Mouse (Mus musculus) liver (tissue): Measurements from ENCODE around the gene Mfsd4a.

Source experiments
- DNase-seq: peaks from one replicate; pipeline ENCODE4 v3.0.0-alpha.2; 2020; ENCODE audit warnings: mixed read lengths

Gene Mfsd4a

DNA sequence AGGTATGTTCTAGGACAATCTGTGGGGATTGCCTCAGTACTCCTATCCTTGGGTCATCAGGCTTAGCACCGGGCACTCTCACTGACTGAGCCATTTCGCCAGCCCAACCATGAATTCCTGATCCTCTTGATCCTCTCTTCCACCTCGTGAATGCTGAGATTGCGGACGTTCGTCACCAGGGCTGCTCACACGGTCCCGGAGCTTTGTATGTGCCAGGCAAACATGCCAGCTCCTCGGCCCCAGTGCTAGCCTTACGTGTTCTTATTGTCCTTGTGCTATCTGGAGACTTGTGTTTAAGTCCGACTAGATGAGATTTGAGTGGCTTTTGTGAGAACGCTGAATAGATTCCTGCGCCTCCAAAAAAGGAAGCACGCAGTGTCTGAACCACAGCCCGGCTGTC is 80.4 kb downstream of the Mfsd4a start:
- DNase-seq = no peak

DNA sequence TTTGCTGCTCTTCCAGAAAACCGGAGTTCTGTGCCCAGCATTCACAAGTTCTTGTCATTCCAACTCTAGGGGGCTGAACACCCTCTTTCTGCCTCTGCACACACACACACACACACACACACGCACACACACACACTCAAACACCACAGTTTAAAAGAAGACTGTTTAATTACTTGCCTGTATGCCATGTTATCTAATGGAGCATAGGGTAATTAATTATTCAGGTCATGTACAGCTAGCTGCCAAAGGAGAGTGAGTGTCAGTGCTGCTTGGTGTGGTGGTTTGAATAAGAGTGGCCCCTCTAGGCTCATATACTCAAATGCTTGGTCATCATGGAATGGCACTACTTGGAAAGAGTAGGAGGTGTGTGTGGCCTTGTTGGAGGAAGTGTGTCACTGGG is 84.1 kb downstream of the Mfsd4a start:
- no peak for DNase-seq

DNA sequence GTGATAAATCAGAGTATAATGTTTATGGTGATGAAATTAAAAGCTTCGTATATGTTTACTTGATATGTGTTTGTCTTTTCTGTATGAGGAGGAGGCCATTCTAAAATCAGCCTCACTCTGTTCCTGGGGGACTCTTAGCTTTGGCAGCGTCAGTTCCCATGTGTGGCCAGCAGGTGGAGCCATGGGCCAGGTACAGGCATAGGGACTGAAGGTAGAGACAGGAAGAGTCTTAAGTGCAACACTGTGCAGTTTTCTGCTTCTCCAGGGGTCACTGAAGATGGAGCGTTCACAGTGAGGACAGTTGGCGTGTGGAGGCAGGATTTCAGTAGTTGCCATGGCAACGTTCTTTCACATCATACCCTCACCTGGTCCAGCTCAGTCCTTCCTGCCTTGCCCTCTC is 85.0 kb downstream of the Mfsd4a start:
- DNase-seq = peak; percentile 80

DNA sequence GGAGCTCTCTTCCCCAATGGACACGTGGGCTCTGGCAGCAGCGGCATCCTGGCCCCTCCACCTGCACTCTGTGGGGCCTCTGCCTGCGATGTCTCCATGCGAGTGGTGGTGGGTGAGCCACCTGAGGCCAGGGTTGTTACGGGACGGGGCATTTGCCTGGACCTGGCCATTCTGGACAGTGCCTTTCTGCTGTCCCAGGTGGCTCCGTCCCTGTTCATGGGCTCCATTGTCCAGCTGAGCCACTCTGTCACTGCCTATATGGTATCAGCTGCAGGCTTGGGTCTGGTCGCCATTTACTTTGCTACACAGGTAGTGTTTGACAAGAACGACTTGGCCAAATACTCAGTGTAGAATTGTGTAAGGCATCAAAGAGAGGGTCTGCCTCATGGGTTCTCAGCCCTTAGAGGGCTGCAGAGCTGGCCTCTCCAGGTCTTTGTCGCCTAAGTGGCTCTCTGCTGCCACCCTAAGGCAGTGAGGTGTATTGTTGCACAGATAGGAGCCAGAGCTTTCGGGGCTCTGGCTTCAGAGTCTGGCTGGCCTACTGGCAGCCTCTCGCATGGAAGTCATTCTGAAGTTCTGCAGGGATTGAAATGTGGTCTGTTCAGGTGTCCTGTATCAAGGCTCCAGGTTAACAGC is 86.4 kb downstream of the Mfsd4a start:
- peak; percentile 79 for DNase-seq

DNA sequence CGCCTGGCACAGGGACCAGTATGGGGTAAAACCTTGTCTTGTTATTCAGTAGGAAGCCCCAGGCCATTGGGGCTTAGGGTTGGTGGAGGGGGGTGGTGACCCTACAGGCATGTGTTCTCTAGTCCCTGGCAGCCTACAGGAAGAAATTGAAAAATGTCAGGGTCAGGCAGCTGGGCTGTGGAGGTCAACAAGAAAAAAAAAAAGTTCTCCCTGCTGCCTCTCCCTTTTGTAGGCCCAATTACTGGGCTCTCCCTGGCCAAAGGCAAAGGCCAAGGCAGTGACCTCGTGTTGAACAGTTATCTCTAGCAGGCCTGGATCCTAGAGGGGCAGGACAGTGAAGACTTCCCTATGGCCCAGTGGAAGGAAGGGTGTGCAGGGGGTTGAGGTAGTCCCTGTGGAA is 87.4 kb downstream of the Mfsd4a start:
- DNase-seq = no peak

DNA sequence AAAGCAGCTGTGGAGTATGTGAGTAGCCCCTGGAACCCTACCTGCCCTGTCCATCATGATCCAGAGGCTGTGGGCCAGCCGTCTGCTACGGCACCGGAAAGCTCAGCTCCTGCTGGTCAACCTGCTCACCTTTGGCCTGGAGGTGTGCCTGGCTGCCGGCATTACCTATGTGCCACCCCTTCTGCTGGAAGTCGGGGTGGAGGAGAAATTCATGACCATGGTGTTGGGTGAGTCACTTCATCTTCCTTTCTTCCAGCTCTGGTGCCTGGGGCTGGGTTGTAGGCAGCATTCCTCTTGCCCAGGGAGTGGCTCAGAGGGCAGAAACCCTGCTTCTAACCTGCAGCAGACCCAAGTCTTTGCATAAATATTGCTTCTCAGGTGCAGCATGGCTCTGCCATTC is 91.0 kb downstream of the Mfsd4a start:
- no peak for DNase-seq

DNA sequence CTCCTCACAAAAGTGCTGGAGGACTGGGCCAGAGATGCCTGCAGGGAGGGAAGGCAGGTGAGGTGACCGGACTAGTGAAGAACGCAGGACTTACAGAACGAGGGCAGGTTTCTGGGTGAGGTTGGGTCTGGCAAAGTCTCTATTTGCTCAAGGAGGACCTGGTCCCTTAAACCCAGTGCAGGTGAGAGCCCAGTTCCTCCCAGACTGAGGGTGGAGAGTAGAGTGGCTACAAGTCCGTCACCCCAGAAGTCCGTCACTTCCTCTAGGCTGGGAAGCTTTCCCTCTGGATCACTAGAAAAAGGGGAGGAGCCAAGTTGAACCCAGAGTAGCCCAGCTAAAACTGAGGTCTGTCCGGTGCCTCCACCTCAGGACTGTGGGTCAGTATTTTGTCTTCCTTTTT is 93.9 kb downstream of the Mfsd4a start:
- no peak for DNase-seq
